19 mouse cellular contexts compared by ENCODE assay signal in genomic region chrX:76319552-76319951, GRCm38 (mm10). TPM values are rescaled to one million over a fixed set of nuclear protein-coding genes. Genes with fewer than 3 reads are reported as not detected.
DNase-seq lines count a peak whose midpoint lies in the region; ATAC-seq and TF ChIP-seq lines count a peak whose summit lies in the region.
"Had no signal": no experiment of that assay in that cellular context is flagged by ENCODE, and none has a peak within 500 bp of the region (broad histone marks: within the 10 kb centered on the region; RNA-seq: fewer than 3 reads in every experiment).

No protein-coding gene starts in this region.

- TF ChIP-seq POLR2A in liver, adult 2 months (IDR thresholded peaks at IDR 0.05; ENCODE audit: extremely low read depth, insufficient read depth, low read length), result no peak

- no peak overlapping the region for H3K9ac ChIP-seq in hindbrain, postnatal 0 days (replicated peaks; ENCODE audit: low read length)
- H3K9ac ChIP-seq in hindbrain, embryonic 16.5 days (ENCODE audit: low read depth, low read length), result no peak overlapping the region
- no peak overlapping the region for H3K9ac ChIP-seq in liver, adult 2 months (ENCODE audit: low read depth, low read length)
- H3K9ac ChIP-seq in liver, embryonic 12.5 days, result no peak overlapping the region
- H3K9ac ChIP-seq: heart, embryonic 15.5 days; limb, embryonic 15.5 days had no signal

- H3K27ac ChIP-seq in hindbrain, postnatal 0 days, result no peak overlapping the region
- no peak overlapping the region for H3K27ac ChIP-seq in hindbrain, embryonic 16.5 days (ENCODE audit: low read depth, low read length)
- H3K27ac ChIP-seq in liver, adult 2 months (replicated peaks; ENCODE audit: insufficient read depth, low read depth, low read length), result no peak overlapping the region
- H3K27ac ChIP-seq in liver, embryonic 12.5 days, result no peak overlapping the region
- H3K27ac ChIP-seq: embryonic facial prominence, embryonic 10.5 days; heart, embryonic 15.5 days; limb, embryonic 15.5 days had no signal

- TF ChIP-seq CTCF in hindbrain, postnatal 0 days (IDR thresholded peaks at IDR 0.05; ENCODE audit: low read depth), result peak; percentile 26
- no peak for TF ChIP-seq CTCF in liver, adult 2 months (IDR thresholded peaks at IDR 0.05; ENCODE audit: low read depth, low read length)

- no peaks in the 10 kb centered on the region for H3K4me1 ChIP-seq in hindbrain, postnatal 0 days (ENCODE audit: insufficient read depth, low read length)
- no peaks in the 10 kb centered on the region for H3K4me1 ChIP-seq in hindbrain, embryonic 16.5 days (ENCODE audit: control insufficient read depth, insufficient read depth, low read depth, low read length)
- no peaks in the 10 kb centered on the region for H3K4me1 ChIP-seq in liver, adult 2 months (ENCODE audit: control insufficient read depth, insufficient read depth, low read length)
- H3K4me1 ChIP-seq in liver, embryonic 12.5 days, result no peaks in the 10 kb centered on the region
- H3K4me1 ChIP-seq: embryonic facial prominence, embryonic 10.5 days; heart, embryonic 15.5 days; limb, embryonic 15.5 days had no signal

- H3K36me3 ChIP-seq in hindbrain, postnatal 0 days (ENCODE audit: insufficient read depth, low read length), result no peaks in the 10 kb centered on the region
- no peaks in the 10 kb centered on the region for H3K36me3 ChIP-seq in hindbrain, embryonic 16.5 days (ENCODE audit: control insufficient read depth, insufficient read depth, low read length)
- H3K36me3 ChIP-seq in liver, adult 2 months (ENCODE audit: control insufficient read depth, insufficient read depth, low read length), result no peaks in the 10 kb centered on the region
- no peaks in the 10 kb centered on the region for H3K36me3 ChIP-seq in liver, embryonic 12.5 days
- H3K36me3 ChIP-seq: embryonic facial prominence, embryonic 10.5 days; heart, embryonic 15.5 days; limb, embryonic 15.5 days had no signal

- H3K27me3 ChIP-seq in hindbrain, postnatal 0 days (ENCODE audit: insufficient read depth, low read length), result no peaks in the 10 kb centered on the region
- H3K27me3 ChIP-seq in hindbrain, embryonic 16.5 days (replicated peaks; ENCODE audit: control insufficient read depth, insufficient read depth, low read length), result no peaks in the 10 kb centered on the region
- H3K27me3 ChIP-seq in liver, adult 2 months (ENCODE audit: control insufficient read depth, insufficient read depth, low read length), result no peaks in the 10 kb centered on the region
- no peaks in the 10 kb centered on the region for H3K27me3 ChIP-seq in liver, embryonic 12.5 days (replicated peaks)
- H3K27me3 ChIP-seq: heart, embryonic 15.5 days; limb, embryonic 15.5 days had no signal

- H3K9me3 ChIP-seq in hindbrain, postnatal 0 days (ENCODE audit: low read length), result no peaks in the 10 kb centered on the region
- no peaks in the 10 kb centered on the region for H3K9me3 ChIP-seq in hindbrain, embryonic 16.5 days (ENCODE audit: control insufficient read depth, low read length)
- H3K9me3 ChIP-seq in liver, embryonic 12.5 days (replicated peaks), result no peaks in the 10 kb centered on the region
- H3K9me3 ChIP-seq: embryonic facial prominence, embryonic 10.5 days; heart, embryonic 15.5 days; limb, embryonic 15.5 days had no signal

- no peak for ATAC-seq in hindbrain, postnatal 0 days
- ATAC-seq in hindbrain, embryonic 16.5 days, result no peak
- ATAC-seq in liver, embryonic 12.5 days, result no peak

- H3K4me3 ChIP-seq in hindbrain, postnatal 0 days (ENCODE audit: low read length), result no peak overlapping the region
- no peak overlapping the region for H3K4me3 ChIP-seq in hindbrain, embryonic 16.5 days (ENCODE audit: low read length)
- no peak overlapping the region for H3K4me3 ChIP-seq in liver, adult 2 months (ENCODE audit: insufficient read depth, low read depth, low read length)
- H3K4me3 ChIP-seq in liver, embryonic 12.5 days, result no peak overlapping the region
- H3K4me3 ChIP-seq: embryonic facial prominence, embryonic 10.5 days; heart, embryonic 15.5 days; limb, embryonic 15.5 days; myocyte had no signal

- peak; percentile 3 for DNase-seq in hindbrain, postnatal 0 days (ENCODE audit: low spot score)
- DNase-seq in liver, adult 2 months (ENCODE audit: extremely low read depth, low read depth, low spot score), result peak; percentile 13
- peak; percentile 0 for DNase-seq in Muller cell, postnatal 12 days (ENCODE audit: inconsistent ontology term)
- peak; percentile 3 for DNase-seq in brain, adult 2 months (ENCODE audit: low read depth, low spot score)
- no peak for DNase-seq in thymus, postnatal 10 days (ENCODE audit: low spot score in 2 of 2)
- DNase-seq: cerebellum, adult 8-10 months; kidney, adult 18-20 months had no signal

- no peaks in the 10 kb centered on the region for H3K79me2 ChIP-seq in liver, adult 2 months (ENCODE audit: control insufficient read depth, insufficient read depth, low read length)

- H3K4me2 ChIP-seq in hindbrain, postnatal 0 days (ENCODE audit: low read depth, low read length), result no peak overlapping the region
- no peak overlapping the region for H3K4me2 ChIP-seq in hindbrain, embryonic 16.5 days (ENCODE audit: low read length)
- no peak overlapping the region for H3K4me2 ChIP-seq in liver, embryonic 12.5 days
- H3K4me2 ChIP-seq: heart, embryonic 15.5 days; limb, embryonic 15.5 days had no signal

- 70% methylated on average over 2 of the region's 2 CpGs for WGBS in hindbrain, postnatal 0 days
- WGBS in hindbrain, embryonic 16.5 days, result 64% methylated on average over 2 of the region's 2 CpGs
- WGBS in liver, adult 2 months, result 38% methylated on average over 2 of the region's 2 CpGs
- 46% methylated on average over 2 of the region's 2 CpGs for WGBS in liver, embryonic 12.5 days (ENCODE audit: insufficient replicate concordance)

RNA-seq across cellular contexts. Expression of gene Cldn34b3, which starts 55.4 kb away (rescaled TPM):
- total RNA-seq in hindbrain, postnatal 0 days (2014; rRNA removed), result not detected in 2 replicates
- polyA plus RNA-seq in hindbrain, postnatal 0 days (2015; fragmentation: Nextera tagmentation; extraction: Ambion mirVana), result not detected in 2 replicates
- not detected in 2 replicates for polyA plus RNA-seq in hindbrain, embryonic 16.5 days (2015; fragmentation: Nextera tagmentation; extraction: Ambion mirVana)
- not detected in 2 replicates for total RNA-seq in liver, adult 2 months (2014; rRNA removed)
- polyA plus RNA-seq in liver, adult 2 months (2012; rRNA removed), result not detected in 2 replicates
- polyA plus RNA-seq in liver, embryonic 12.5 days (2016; fragmentation: Nextera tagmentation; extraction: Ambion mirVana), result not detected in 2 replicates
- total RNA-seq: layer of hippocampus, postnatal 10 days; megakaryocyte-erythroid progenitor cell, adult 5-6 weeks had no signal
- polyA plus RNA-seq: embryonic facial prominence, embryonic 10.5 days; frontal cortex, adult 2 months; gonadal fat pad, adult 2 months; heart, embryonic 15.5 days; hindbrain, embryonic 11.5 days; limb, embryonic 15.5 days; lung, embryonic 16.5 days; myocyte had no signal

Comparison
In these comparisons a context has a peak if more than half of its experiments do, and no peak if none do; other contexts are left out.
1. DNase-seq: peak in hindbrain, postnatal 0 days (single experiment), liver, adult 2 months (single experiment), Muller cell, postnatal 12 days (single experiment) and brain, adult 2 months (single experiment); none in thymus, postnatal 10 days (0 of 2).